Mouse (Mus musculus) testis, adult 2 months (tissue): ENCODE measurements around the gene Hecw1.

Experiments used
- CTCF ChIP-seq: fragments of 200-500 bp; IDR thresholded peaks from 2 replicates; pipeline ENCODE4 v1.5.1; 2012; ENCODE audit warnings: low read depth, mild to moderate bottlenecking, inconsistent platforms, low read length, moderate library complexity; ENCODE audit not compliant: control insufficient read depth, insufficient read depth, insufficient replicate concordance
- POLR2A ChIP-seq: fragments of 200-500 bp; IDR thresholded peaks from 2 replicates; pipeline ENCODE4 v1.6.1; 2012; ENCODE audit warnings: low read depth, mild to moderate bottlenecking, inconsistent platforms, low read length, moderate library complexity; ENCODE audit not compliant: control insufficient read depth

- TF ChIP-seq POLR2A (no peak), CTCF (no peak)
Measured at GRCm38 (mm10) chr13:14552628-14553027, 29.6 kb upstream of the Hecw1 start.
